Mouse (Mus musculus) G1E-ER4 (cell line): Measurements from ENCODE around the gene Pafah1b3. TPM values are rescaled to one million over a fixed set of nuclear protein-coding genes. Genes with fewer than 3 reads are reported as not detected.
A peak's percentile ranks its signal among the peaks of the same experiment; 100 is the strongest.

ENCODE experiments used
- GATA1 ChIP-seq: IDR thresholded peaks from one replicate; pipeline ENCODE4 v1.8.0; 2012; ENCODE audit warnings: low read length, inconsistent platforms
- polyA plus RNA-seq: library from polyadenylated mRNA; stranded (reverse); fragments of >175 nt; gene quantifications from 2 replicates; pipeline ENCODE4 v1.2.3, GENCODE M21; 2012

The Pafah1b3 gene
- polyA plus RNA-seq, 1 experiment, result 158 TPM

DNA sequence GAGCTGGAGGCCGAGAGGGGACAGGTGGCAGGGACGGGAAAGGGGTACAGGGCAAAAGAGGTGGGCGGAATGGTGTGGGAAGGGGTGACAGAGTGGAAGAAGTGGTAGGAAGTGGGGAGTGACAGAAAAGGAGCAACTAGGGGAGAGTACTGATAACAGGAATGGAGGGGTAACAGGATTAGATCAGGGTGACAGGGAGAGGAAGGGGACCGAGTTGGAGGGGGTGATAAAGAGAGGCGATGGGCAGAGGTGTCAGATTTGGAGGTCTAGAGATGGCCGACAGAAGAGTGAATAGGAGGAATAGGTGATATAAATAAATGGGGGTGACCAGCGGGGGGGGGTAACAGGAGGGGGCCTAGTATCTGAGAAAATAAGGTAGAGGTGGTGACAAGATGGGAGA, 29.2 kb downstream of the Pafah1b3 start:
- no peak for TF ChIP-seq GATA1

DNA sequence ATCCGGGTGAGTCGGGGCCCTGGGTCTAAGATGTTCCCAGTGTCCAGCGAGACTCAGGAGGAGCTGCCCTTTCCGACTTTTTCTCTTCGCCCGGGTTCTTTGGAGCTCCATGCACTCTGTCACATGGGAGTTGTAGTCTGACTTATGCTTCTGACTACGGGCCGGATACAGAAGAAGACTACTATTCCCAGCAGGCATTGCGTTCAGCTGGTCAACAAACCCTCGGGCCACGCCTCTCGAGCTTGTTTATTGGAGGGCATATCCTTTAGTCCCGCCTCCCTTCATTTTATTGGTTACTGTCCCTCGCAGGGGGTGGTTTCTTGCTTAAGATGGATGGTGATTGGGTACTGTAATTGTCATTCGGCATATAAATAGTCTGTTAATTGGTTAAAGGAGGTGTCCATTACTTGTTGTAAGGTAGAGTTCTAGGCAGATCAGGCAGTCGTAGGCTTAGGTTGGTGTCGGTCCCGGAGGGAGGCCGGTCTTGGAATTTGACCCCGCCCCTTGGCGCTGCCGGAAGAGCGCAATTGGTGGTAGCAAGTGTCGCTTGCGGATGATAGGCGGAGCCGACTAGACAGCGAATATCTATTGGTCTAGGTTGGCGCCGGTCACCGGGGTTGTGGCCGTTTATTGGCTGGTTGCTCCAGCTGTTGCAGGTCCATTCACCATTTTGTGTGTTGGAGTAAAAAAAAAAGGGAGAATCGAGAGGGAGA, 29.9 kb downstream of the Pafah1b3 start:
- no peak for TF ChIP-seq GATA1

DNA sequence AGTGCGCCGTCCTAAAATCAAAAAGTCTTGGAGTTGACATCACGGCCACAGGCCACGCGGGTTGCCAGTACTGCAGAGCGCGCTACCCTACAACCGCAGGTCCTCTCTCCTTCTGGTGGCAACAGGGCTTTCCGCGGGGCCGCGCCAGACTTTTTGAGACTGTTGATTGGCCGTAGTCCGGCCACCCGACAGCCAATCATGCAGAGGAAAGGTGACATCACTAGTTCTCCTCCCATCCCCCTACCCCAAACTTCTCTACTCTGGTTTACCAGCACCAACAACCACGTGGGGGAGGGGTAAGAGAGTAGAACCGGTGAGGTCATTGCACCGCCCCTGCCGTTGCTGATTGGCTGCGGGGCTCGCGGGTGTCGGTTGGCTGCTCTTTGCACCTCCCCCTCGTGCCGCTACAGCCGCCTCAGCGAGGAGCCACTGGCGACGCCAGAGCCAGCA, 30.5 kb downstream of the Pafah1b3 start, which contains the start of gene Cic:
Gene Cic, plus strand, starts transcription at position 404 of the 450 bp plus-strand sequence.
- TF ChIP-seq GATA1, result no peak

DNA sequence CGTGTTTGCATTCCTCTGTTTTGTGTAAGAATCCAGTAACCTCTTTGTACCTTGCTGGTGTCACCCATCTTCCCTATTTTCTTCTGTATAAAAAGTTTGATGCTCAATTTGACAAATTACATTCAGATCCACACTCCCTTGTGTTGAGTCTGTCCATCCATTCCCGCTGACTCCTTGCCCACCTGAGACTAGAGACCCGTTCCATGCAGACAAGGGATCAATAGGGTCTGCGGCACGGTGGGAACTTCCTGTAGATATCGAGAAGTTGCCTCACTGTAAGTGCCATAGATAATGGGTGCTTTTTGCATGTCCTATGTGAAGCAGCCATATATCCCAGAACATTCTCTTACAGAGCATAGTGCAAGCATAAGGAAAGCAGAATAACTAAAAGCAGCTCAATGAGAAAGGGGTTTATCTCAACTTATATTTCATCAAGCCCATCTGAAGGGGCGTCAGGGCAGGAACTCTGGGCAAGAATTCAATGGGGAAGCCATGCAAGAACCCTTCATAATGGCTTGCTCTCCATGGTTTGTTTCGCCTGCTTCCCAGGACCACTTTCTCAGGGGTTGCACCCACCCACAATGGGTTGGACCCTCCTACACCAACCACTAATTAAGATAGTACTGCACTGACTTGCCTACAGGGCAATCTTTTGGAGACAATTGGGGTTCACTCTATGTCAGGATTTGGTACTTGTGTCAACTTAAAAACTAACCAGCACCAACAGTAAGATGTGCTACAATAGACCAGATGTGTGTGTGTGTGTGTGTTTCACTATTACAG, 31.4 kb downstream of the Pafah1b3 start:
- TF ChIP-seq GATA1, result no peak

DNA sequence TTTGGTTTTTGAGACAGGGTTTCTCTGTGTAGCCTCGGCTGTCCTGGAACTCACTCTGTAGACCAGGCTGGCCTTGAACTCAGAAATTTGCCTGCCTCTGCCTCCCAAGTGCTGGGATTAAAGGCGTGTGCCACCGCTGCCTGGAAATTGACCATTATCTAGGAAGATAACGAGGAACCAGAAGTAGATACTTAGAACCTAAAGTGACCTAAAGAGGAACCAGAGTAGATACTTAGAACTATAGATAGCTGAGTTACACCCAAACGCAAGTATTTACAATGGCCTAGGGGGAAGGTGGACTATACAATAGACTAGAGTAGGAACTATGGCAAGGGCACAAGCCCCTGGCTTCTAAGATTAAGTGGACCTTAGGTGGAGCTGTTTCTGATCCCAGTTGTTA, 32.0 kb downstream of the Pafah1b3 start:
- TF ChIP-seq GATA1, result peak; percentile 22

DNA sequence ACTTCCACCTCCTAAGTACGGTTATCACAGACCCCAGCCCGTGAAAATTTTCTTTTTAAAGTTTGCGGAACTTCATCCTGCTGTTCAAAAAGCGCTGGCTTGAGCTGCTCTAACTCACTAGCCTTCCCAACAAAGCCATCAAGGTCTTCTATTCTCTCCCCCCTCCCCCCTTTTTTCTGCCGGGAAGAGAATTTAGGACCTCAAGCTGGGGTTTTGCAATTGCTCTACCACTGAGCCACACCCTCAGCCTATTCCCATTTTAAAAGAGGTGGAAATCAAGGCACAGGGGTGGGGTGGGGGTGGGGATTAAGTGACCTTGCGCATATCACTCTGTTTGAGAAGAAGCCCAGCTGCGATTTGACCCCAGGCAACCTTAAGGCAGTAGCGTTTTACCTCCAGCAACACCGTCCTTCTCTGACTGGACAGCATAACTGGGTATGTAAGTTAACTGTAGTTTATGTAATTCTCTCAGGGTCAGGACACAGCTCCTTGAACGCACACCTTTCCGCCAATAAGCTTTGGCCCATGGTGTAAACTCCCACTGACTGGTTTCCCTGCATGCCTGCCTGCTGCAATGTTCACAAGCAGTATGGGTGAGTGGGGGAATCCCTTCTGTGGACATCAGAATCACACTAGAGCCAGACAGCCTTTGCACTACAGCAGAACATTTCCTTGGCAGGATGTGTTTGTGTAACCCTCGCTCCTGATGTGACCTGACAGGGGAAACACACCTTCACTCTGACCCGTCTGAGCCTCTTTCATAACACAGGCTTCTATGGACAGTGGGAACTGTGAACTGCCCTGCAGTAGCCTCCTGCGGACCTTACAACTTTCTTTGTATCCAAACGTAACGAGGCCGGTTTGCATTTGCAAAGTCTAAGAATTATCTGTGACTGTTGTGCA, 33.6 kb downstream of the Pafah1b3 start:
- TF ChIP-seq GATA1, result no peak

DNA sequence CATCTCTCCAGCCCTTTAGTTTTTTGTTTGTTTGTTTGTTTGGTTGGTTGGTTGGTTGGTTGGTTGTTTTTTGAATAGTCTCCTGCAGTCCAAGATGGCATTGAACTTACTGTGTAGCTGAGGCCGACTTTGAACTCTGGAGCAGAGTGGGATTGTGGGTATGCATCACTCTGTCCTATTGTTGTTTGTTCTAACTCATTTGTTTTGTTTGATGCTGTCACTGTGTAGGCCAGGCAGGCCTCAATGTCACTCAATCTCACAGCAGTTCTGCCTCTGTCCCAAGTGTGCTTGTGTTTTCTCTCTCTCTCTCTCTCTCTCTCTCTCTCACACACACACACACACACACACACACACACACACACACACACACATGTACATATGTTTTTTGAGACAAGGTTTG, 35.9 kb downstream of the Pafah1b3 start:
- TF ChIP-seq GATA1, result no peak

DNA sequence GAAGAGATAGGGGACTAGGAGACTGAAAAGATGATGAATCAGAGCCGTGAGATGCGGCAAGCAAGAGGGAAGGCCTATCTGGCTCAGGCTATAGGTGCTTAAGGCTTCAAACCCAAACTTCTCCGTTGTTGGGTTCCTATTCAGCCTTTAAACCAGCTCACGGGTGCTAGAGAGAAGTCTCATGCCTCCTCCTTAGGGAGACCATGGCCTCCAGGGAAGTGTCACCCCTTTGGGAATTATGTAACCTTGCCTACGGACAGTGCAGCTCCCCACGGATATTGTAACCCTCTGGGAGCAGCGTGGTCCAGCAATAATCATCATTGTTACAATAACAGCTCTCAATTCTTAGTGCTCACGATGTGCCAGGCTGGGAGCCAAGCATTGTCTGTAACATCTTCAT, 46.0 kb downstream of the Pafah1b3 start:
- no peak for TF ChIP-seq GATA1

DNA sequence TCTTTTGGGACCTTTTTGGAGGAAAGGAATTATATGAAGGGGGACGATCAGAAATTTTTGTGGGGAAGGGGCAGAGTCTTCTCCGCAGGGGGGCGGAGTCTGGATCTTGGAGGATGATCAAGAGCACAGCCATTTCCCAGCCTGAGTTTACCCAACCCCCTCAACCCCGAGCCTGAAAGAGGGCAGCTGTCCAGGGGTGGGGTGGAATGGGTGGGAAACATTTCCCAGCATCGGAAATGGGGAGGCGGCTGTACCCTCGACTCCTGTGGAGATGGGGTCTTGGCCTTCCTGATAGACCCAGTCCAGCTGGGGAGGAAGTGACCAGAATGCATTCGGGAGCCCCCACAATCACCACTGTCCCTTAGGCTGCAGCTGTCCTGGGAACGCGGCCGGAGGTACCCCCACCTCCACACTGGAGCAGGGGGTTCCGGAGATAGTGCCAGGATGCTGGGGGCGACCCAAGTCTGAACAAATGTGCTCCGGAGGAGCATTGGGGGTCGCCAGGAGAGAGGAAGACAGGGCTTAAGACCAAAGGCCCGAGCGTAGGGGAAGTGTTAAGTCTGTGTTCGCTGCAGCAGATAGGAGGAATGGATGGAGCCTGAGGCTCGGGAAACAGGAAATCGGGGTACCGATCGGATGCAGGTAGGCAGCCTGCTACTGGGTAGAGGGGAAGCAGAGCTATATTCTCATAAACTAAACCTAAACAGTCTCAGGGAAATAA, 46.6 kb downstream of the Pafah1b3 start:
- TF ChIP-seq GATA1, result no peak

DNA sequence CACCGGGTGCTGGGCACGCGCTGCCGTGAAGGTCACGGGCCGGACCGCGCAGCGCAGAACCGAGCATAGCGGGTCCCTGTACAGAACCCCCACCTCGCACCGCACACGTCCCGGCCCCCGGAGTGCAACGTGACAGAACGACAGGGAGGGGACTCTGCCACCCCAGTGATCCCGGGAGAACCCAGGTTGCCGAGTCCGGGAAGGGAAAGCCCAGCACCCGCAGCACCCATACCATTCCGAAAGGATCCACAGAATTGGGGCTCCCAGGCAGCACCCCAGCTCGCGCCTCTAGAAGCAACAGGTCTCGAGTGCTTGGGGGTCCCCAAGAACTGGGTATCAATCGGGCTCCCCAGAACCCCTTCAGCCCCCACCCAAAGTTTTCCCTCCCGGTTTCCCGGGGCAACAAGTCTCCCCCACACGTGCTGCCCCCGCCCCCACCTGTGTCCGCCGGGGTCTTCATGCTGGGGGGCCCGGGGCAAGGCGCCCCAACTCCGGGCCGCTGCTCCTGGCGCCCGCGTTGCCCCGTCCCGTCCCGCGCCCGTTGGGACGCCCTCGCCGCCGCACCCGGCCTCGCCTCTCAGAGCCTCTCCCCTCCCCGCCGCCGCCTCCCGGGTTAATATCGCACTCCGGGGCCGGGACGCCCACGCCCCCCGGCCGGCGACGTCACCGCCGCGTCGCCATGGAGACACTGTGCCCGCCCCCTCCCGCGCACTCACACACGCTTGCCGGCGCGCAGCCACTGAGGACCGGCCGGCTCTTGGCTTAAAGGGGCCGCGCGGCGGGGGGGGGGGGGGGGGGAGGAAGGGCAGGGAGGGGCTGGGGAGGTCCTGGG, 47.4 kb downstream of the Pafah1b3 start, which contains the start of gene Erf:
Gene Erf, minus strand, starts transcription at position 621 of the 832 bp plus-strand sequence.
- TF ChIP-seq GATA1, result no peak

DNA sequence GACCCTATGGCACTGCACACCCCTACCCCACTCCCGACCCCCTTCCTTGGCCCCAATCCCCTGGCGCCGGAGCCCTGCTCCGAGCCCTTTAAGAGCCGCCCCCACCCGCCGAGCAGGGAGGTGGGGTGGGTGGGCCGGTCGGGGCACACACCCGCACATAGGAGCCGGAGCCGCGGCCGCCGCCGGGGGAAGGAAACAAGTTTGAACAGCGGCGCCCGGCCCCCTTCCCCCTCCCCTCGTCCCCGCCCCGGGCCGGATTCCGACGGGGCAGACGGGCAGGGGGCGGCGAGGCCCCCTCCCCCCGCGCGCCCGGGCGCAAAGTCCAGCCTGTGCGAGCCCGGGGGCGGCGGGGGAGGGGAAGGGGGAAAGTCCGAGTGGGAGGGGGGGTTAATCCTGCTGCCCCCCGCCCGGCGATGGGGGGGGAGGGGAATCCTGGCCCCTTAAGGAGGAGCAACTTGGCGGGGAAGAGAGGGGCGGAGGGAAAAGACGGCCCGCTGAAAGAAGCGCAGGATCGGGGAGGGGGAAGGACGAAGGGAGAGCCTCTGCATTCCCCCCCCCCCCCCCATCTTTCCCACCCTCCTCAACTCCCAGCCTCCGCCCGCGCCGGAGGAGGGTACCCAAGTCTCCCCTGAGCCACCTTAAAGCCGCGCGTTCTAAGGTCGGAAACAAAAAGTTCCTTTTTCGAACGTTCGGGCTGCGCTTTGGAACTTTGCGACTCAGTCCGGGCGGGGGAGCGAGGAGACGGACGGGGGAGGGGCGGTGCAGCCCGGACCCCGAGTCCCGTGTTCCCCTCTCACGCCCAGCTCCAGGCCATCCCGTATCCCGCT, 48.3 kb downstream of the Pafah1b3 start:
- TF ChIP-seq GATA1, result no peak

DNA sequence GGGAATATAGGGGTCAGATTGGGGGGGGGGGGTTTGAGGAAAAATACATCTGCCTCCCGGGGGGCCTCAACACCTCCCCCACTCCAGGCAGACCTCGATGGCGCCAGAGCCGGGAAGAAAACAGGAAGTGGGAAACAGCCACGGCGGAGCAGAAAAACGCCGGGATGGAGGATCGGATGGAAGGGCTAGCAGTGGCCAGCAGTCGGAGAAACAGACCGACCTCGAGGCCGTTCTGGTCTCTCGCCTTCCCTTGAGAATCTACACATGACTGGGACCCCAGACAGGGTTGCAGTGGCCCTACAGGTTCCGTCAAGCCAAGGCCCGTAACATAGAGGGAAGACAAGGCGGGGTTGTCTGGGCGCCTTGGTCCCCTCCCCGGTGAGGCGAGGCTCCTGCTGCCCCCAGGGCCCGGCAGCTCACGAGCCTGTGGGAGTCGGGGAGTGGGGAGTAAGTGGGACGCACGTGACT, 48.9 kb downstream of the Pafah1b3 start:
- no peak for TF ChIP-seq GATA1

DNA sequence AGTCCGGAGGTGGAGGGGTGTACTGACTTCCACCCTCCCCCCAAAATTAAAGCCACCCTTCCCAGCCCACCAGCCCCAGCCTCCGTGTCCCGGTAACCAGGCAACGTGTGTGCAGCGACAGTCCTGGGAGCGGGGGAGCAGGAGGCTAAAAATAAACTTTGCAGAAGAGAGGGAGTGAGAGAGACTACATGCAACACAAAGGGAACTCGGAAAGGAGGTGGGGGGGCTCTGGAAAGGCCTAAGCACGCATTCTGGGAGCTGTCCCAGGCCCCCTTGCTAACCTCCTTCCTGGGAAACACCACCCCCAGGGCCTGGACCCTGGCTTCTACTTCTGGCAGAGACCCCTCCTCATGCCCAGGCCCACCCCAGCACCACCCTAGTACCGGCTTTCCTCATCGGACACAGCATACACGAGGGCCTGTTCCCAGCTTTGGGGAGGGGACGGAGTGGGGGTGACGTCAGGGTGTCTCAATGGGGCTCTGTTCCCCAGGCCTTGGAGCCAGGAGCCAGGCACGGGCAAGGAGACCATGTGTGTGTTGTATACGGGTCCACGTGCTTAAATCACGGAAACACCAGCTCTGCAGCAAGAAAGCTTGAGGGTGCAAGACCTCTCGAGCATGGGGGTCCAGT, 49.7 kb downstream of the Pafah1b3 start:
- no peak for TF ChIP-seq GATA1
